Mouse (Mus musculus): Measurements from ENCODE around the gene Kcnmb3.

- no peak for TF ChIP-seq BHLHE40 (IDR thresholded peaks at IDR 0.05; ENCODE audit: borderline replicate concordance, low read depth, low read length)
- no peak for TF ChIP-seq CTCF (IDR thresholded peaks at IDR 0.05 in 2 of 3, conservative IDR thresholded peaks at IDR 0.05 in 1 of 3; ENCODE audit: control insufficient read depth in 1 of 3, insufficient read depth in 1 of 3, low read depth in 2 of 3, low read length in 3 of 3, poor library complexity in 1 of 3, severe bottlenecking in 1 of 3)
- TF ChIP-seq GABPA (IDR thresholded peaks at IDR 0.05; ENCODE audit: low read depth, low read length) = no peak
- TF ChIP-seq JUND (IDR thresholded peaks at IDR 0.05; ENCODE audit: low read depth, low read length) = no peak
These were observed 54.7 kb downstream of the Kcnmb3 start for GRCm38 (mm10) chr3:32437297-32437696.

Data from MEL (cell line).